Mouse (Mus musculus): Measurements from ENCODE around the gene B4galt1. TPM values are rescaled to one million over a fixed set of nuclear protein-coding genes. Genes with fewer than 3 reads are reported as not detected.

The B4galt1 gene
- polyA plus RNA-seq, 1 experiment: 2.7 TPM

- Histone ChIP-seq H3K9me3 (ENCODE audit: control insufficient read depth, low read length) (no peaks in the 10 kb centered on the region; the same call in 1 of the 2 replicates), H3K27me3 (ENCODE audit: control insufficient read depth) (no peaks in the 10 kb centered on the region), H3K4me3 (replicated peaks) (no peak overlapping the region), H3K36me3 (ENCODE audit: control insufficient read depth) (no peaks in the 10 kb centered on the region), H3K4me1 (ENCODE audit: control insufficient read depth) (peaks cover 43% of the 10 kb centered on the region)
- TF ChIP-seq TAL1 (IDR thresholded peaks at IDR 0.05; ENCODE audit: low read length) (no peak), GATA1 (IDR thresholded peaks at IDR 0.05; ENCODE audit: low read length) (no peak)
Measured at GRCm38 (mm10) chr4:40857824-40858346, 4.1 kb upstream of the B4galt1 start.

DNA sequence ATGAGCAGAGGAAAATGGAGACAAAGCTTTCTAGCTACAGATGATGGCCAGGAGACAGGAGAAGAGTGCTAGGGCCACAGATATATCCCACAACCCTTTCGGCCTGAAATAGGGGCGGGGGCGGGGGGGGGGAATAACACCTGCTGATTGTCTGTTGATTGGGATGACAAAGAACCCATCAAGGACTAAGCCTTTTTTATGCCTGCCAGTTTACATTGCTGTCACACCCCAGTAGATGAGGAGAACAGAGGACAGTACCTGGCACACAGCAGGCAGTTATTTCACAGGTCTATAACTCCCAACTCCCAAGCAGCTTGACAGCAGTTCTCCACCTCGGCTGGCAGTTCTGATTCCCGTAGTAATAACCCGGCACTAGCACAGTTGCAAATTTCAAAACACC is 2.8 kb upstream of the B4galt1 start:
- Histone ChIP-seq H3K4me3 (replicated peaks) (no peak overlapping the region), H3K36me3 (ENCODE audit: control insufficient read depth) (peaks cover 9% of the 10 kb centered on the region; the same call in 1 of the 2 replicates), H3K27me3 (ENCODE audit: control insufficient read depth) (no peaks in the 10 kb centered on the region), H3K4me1 (ENCODE audit: control insufficient read depth) (peaks cover 44% of the 10 kb centered on the region), H3K9me3 (ENCODE audit: control insufficient read depth, low read length) (no peaks in the 10 kb centered on the region; the same call in 1 of the 2 replicates)
- no peak for TF ChIP-seq GATA1 (IDR thresholded peaks at IDR 0.05; ENCODE audit: low read length)
- no peak for TF ChIP-seq TAL1 (IDR thresholded peaks at IDR 0.05; ENCODE audit: low read length)

- Histone ChIP-seq H3K27me3 (ENCODE audit: control insufficient read depth) (no peaks in the 10 kb centered on the region), H3K4me3 (replicated peaks) (peak overlapping the region; percentile 85), H3K4me1 (ENCODE audit: control insufficient read depth) (peaks cover 65% of the 10 kb centered on the region), H3K9me3 (ENCODE audit: control insufficient read depth, low read length) (no peaks in the 10 kb centered on the region), H3K36me3 (ENCODE audit: control insufficient read depth) (peaks cover 26% of the 10 kb centered on the region)
- TF ChIP-seq GATA1 (IDR thresholded peaks at IDR 0.05; ENCODE audit: low read length) (no peak), TAL1 (IDR thresholded peaks at IDR 0.05; ENCODE audit: low read length) (no peak)
Measured at GRCm38 (mm10) chr4:40854387-40854933, 655 bp upstream of the B4galt1 start.

DNA sequence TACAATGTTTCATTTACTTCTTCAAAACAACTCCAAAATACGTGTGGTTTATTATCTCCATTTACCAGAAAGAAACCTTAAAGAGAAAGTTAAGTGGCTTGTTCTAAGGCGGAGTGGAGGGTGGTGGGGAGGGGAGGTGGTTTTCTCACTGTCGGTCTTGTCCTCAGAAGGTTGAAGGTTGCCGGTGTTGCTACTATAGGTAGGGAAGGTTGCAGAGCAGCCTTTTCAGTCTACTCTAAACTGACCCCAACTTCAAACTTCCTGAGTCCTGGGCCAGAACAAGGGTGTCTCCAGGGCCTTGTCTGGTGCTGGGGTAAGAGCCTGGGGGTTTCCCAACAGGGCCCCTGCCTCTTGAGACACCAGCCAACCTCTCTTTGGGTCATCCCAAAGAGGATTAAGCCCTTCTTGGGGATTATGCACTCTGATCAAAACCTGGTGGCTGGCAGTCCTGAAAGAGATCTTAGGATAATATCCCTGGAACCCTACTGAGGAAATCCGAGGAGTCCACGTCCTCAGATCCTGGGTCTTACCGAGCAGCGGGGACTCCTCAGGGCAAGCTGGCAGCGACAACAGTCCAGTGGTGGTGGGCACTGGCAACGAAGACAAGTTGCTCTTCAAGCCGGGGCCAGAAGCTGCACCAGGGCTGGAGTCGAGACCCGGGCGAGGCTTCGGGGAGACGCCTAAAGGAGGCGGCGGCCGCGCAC is 792 bp downstream of the B4galt1 start:
- H3K4me1 ChIP-seq (ENCODE audit: control insufficient read depth): peaks cover 67% of the 10 kb centered on the region

DNA sequence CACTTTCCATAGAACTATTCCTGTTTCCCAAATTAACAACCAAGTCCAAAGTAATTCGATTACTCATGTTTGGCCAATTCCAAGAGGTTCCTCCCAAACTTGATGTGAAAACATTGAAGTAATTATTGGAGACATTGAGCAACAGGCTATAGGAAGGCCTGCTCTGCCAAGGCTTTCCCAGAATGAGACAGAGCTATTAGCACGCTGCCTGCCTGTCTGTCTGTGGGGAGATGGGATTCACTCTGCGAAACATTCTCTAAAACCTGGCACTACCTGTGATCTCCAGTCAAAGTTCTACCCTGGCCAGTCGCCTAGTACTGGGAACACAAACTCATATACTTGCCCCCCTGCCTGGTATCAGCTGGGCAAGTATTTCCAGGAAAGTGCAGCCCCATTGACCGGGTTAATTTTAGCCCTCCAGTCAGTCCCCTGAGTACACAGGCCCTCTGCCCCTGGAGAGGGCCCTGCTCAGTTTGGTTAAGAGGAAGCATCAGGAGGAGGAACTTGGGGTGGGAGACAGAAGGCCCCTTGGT is 1.5 kb downstream of the B4galt1 start:
- Histone ChIP-seq H3K9me3 (ENCODE audit: control insufficient read depth, low read length) (no peaks in the 10 kb centered on the region), H3K27me3 (ENCODE audit: control insufficient read depth) (no peaks in the 10 kb centered on the region), H3K4me3 (replicated peaks) (peak overlapping the region; percentile 85), H3K4me1 (ENCODE audit: control insufficient read depth) (peaks cover 72% of the 10 kb centered on the region), H3K36me3 (ENCODE audit: control insufficient read depth) (peaks cover 47% of the 10 kb centered on the region)
- TF ChIP-seq GATA1 (IDR thresholded peaks at IDR 0.05; ENCODE audit: low read length) (no peak), TAL1 (IDR thresholded peaks at IDR 0.05; ENCODE audit: low read length) (no peak)

More for the DNA sequence above, 792 bp downstream of the B4galt1 start:
- TF ChIP-seq GATA1 (IDR thresholded peaks at IDR 0.05; ENCODE audit: low read length) (no peak), TAL1 (IDR thresholded peaks at IDR 0.05; ENCODE audit: low read length) (no peak)
- Histone ChIP-seq H3K9me3 (ENCODE audit: control insufficient read depth, low read length) (no peaks in the 10 kb centered on the region), H3K36me3 (ENCODE audit: control insufficient read depth) (peaks cover 40% of the 10 kb centered on the region), H3K4me3 (replicated peaks) (peak overlapping the region; percentile 85), H3K27me3 (ENCODE audit: control insufficient read depth) (no peaks in the 10 kb centered on the region)

GRCm38 (mm10) chr4:40851763-40852248 is 2.0 kb downstream of the B4galt1 start:
- TF ChIP-seq TAL1 (IDR thresholded peaks at IDR 0.05; ENCODE audit: low read length): no peak
- TF ChIP-seq GATA1 (IDR thresholded peaks at IDR 0.05; ENCODE audit: low read length): no peak
- H3K36me3 ChIP-seq (ENCODE audit: control insufficient read depth): peaks cover 52% of the 10 kb centered on the region
- H3K4me1 ChIP-seq (ENCODE audit: control insufficient read depth): peaks cover 76% of the 10 kb centered on the region
- no peaks in the 10 kb centered on the region for H3K9me3 ChIP-seq (ENCODE audit: control insufficient read depth, low read length)
- H3K27me3 ChIP-seq (ENCODE audit: control insufficient read depth): no peaks in the 10 kb centered on the region
- peak overlapping the region; percentile 85 for H3K4me3 ChIP-seq (replicated peaks)

GRCm38 (mm10) chr4:40851031-40851762 is 2.6 kb downstream of the B4galt1 start:
- TF ChIP-seq GATA1 (IDR thresholded peaks at IDR 0.05; ENCODE audit: low read length) (no peak), TAL1 (IDR thresholded peaks at IDR 0.05; ENCODE audit: low read length) (no peak)
- Histone ChIP-seq H3K27me3 (ENCODE audit: control insufficient read depth) (no peaks in the 10 kb centered on the region), H3K4me3 (replicated peaks) (peak overlapping the region; percentile 85), H3K4me1 (ENCODE audit: control insufficient read depth) (peaks cover 78% of the 10 kb centered on the region), H3K9me3 (ENCODE audit: control insufficient read depth, low read length) (no peaks in the 10 kb centered on the region), H3K36me3 (ENCODE audit: control insufficient read depth) (peaks cover 58% of the 10 kb centered on the region)

- peaks cover 81% of the 10 kb centered on the region for H3K4me1 ChIP-seq (ENCODE audit: control insufficient read depth)
- H3K27me3 ChIP-seq (ENCODE audit: control insufficient read depth): no peaks in the 10 kb centered on the region
- H3K9me3 ChIP-seq (ENCODE audit: control insufficient read depth, low read length): no peaks in the 10 kb centered on the region
- peaks cover 63% of the 10 kb centered on the region for H3K36me3 ChIP-seq (ENCODE audit: control insufficient read depth)
- peak; percentile 53; the same call in 2 of the 3 replicates for TF ChIP-seq TAL1 (IDR thresholded peaks at IDR 0.05; ENCODE audit: low read length)
- peak; percentile 67 for TF ChIP-seq GATA1 (IDR thresholded peaks at IDR 0.05; ENCODE audit: low read length)
- peak overlapping the region; percentile 85 for H3K4me3 ChIP-seq (replicated peaks)
Measured at GRCm38 (mm10) chr4:40850582-40850981, 3.2 kb downstream of the B4galt1 start.

Measured in erythroblast, embryonic 14.5 days (primary cell).